Mouse (Mus musculus) retina, adult 2 months (tissue): Measurements from ENCODE around the gene Aqp8.

Experiments used
- DNase-seq: peaks from one replicate; pipeline ENCODE4 v3.0.0-alpha.2; 2012; ENCODE audit warnings: low read depth, low spot score

Aqp8 gene

DNA sequence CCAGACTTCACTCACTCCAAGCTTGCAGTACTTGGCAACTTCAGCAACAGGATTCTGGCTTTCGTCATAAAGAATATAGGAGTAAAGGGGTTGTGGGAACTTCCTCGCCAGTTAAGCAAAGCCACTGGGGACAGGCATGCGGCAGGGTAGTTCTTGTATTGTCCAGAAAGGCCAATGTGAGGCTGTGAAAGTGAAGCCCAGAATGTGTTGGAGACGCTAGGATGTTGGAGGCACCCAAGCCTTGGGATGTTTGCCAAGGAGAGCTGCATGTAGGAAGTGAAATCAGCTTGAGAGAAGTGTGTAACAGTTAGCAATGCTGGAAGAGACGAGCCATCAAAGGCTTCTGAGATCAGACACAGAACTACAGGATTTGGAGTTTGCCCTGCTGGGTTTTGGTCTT is 25.6 kb downstream of the Aqp8 start:
- no peak for DNase-seq

DNA sequence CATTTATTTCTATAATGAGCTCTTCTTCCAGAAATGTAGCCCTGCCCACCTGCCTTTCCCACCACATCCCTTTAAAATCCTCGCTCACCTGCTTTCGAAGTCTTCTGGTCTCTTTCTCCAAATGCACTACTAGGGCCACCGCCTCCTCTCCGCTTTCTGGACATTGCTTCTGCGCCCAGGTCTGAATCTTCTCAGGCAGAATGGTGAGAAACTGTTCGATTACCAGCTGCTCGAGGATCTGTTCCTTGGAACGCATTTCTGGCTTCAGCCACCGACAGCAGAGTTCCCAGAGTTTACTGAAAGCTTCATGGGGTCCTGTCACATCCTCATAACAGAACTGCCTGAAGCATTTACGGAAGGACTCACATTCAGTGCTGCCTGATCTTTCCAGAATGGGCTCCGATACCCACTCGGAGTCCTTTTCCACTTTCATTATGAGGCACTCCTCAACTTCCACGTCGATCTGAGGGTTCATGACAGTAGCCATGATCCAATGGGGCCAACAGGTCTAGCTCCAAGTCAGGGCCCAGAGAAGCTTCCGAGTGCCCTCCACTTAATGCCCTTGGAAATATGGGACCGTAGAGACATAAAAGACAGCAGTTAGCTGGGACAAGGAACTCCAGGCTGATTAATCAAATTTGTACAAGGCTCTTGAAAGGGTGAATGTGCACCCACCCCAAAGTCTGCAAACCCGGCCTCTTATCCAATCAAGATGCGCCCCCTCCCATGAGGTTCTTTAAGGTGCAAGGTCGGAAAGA is 37.6 kb downstream of the Aqp8 start:
- no peak for DNase-seq

DNA sequence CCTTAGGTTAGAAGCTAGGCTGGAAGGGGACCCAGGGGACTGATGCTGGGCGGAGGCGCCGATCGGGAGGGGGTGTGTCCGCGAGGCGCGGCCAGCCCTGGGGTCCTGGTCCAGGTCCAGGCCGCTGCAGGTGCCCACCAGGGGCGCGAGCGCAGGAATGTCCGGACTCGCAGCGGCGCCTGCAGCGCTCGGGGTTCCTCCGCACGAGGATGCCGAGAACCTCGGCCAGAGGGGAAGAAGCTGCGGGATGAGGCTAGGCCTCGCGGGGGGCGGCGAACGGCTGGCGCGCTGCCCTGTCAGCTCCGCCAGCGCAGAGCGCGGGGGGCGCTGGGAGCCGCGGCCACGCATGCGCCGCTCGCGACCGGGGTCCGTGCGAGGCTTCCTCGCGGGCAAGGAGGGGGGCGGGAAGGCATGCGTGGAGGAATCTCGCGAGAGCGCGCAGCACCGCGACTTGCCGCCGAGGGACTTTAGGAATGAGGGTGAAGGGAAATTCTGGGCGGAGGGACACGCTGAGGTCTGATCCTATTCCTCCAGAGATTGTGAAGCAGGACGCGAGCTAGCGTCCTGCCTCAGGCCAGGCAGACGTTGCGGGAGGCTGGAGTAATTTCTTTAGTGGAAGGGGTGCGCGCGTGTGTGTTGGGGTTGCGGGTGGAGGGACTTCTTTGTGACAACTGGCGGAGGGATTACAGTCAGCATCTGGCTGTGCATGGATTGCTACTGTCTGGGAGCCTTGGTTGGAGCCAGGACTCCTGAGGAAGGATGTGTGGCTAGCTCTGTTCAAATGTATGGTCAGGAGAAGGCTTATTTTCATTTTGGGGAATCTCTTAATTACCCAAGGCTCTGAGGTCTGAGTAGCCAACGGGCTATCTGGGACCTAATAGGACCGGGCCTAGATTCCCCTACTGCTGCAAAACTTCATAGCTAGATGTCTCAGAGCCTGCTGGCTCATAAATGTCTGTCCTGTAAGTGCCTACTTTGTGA is 38.4 kb downstream of the Aqp8 start, which contains the start of gene Zkscan2:
Zkscan2 (minus strand) TSS at position 211 of the 981 bp plus-strand sequence.
- DNase-seq = peak; percentile 89

DNA sequence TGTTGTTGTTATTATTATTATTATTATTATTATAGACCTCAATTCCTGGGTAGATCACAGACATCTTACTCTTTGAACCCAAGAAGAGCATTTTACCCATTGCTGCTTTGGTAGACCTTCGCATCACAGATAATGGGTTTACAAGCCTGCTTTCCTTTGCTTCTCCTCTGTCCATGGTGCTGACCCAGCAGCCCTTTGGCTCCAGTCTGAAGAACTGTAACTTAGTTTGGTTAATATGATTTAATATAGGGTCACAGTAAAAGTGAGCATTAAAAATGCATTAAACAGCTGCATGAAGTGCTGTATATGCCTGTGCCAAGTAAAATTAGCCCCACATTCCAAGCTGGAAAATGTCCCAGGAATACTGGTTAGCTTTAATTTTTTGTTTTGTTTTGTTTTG is 41.3 kb downstream of the Aqp8 start:
- no peak for DNase-seq

DNA sequence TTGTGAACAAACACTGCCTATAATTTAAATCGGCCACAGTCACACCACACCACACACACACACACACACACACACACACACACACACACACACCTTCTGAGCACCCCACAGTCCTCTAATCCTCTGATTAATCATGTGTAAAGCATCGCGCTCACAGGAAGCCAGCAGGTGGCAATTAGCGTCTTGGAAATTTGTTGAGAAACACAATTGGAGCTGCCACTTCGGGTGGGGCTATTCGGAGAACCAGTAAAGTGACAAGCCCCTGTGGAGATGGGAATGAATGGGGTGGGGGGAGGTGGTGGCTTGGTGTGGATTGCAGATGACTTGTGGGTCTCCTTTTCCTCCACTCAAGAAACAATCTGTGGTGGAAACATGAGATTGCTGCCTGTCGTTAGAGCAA is 45.9 kb downstream of the Aqp8 start:
- peak; percentile 25 for DNase-seq
